Mouse (Mus musculus) lung, embryonic 15.5 days (tissue): Measurements from ENCODE around the gene Arhgap28. TPM values are rescaled to one million over a fixed set of nuclear protein-coding genes. Genes with fewer than 3 reads are reported as not detected.
"Not testable (repeated sequence)": the region's sequence is repeated elsewhere in the genome, so short reads cannot be mapped to it uniquely, and the experiment has no call there.

Experiments used
- ATAC-seq: fragments of 200-750 bp; cut with Nextera tagmentation; 2 replicates; pipeline ENCODE4 v1.8.0; 2017; ENCODE audit warnings: moderate number of reproducible peaks, borderline replicate concordance; ENCODE audit not compliant: low FRiP score, low TSS enrichment; ENCODE audit errors: extremely low read depth
- H3K27ac ChIP-seq: fragments of 300-500 bp; sonication (generic); 2 replicates; pipeline ENCODE4 v1.5.1; 2015; ENCODE audit warnings: moderate library complexity, mild to moderate bottlenecking, inconsistent platforms
- H3K27me3 ChIP-seq: fragments of 300-500 bp; sonication (generic); 2 replicates; pipeline ENCODE4 v1.6.1; 2015; ENCODE audit warnings: inconsistent platforms
- H3K36me3 ChIP-seq: fragments of 300-500 bp; sonication (generic); 2 replicates; pipeline ENCODE4 v1.6.1; 2015; ENCODE audit warnings: inconsistent platforms
- H3K4me1 ChIP-seq: fragments of 300-500 bp; sonication (generic); 2 replicates; pipeline ENCODE4 v1.6.1; 2015; ENCODE audit warnings: inconsistent platforms
- H3K4me2 ChIP-seq: fragments of 300-500 bp; sonication (generic); 2 replicates; pipeline ENCODE4 v1.6.1; 2015; ENCODE audit warnings: inconsistent platforms, mild to moderate bottlenecking, moderate library complexity
- H3K4me3 ChIP-seq: fragments of 300-500 bp; sonication (generic); 2 replicates; pipeline ENCODE4 v1.5.1; 2015; ENCODE audit warnings: mild to moderate bottlenecking, inconsistent platforms
- H3K9ac ChIP-seq: fragments of 300-500 bp; sonication (generic); 2 replicates; pipeline ENCODE4 v1.6.1; 2015; ENCODE audit warnings: inconsistent platforms
- H3K9me3 ChIP-seq: fragments of 300-500 bp; sonication (generic); 2 replicates; pipeline ENCODE4 v1.6.1; 2016; ENCODE audit warnings: inconsistent platforms
- WGBS: fragments of 180-500 bp; shearing (Covaris S2); methylation state at CpG from one replicate; pipeline ENCODE4 v1.1.7; 2015; 5-methylcytosine and 5-hydroxymethylcytosine counted together
- polyA plus RNA-seq: library from polyadenylated mRNA; unstranded; fragments of >200 nt; fragmentation: Nextera tagmentation; extraction: Ambion mirVana; gene quantifications from 2 replicates; pipeline ENCODE4 v1.2.1, GENCODE M21; 2015

Gene Arhgap28
- polyA plus RNA-seq, 1 experiment from 2014 or later = 47.2 TPM

- H3K27me3 ChIP-seq = no peaks in the 10 kb centered on the region
- 81% methylated on average over 3 of the region's 3 CpGs for WGBS
- 0 out of 2 replicates have a peak, but pooled peaks cover 8% of the 10 kb centered on the region for H3K4me1 ChIP-seq
- H3K4me3 ChIP-seq = no peak overlapping the region
- H3K27ac ChIP-seq = no peak overlapping the region
- no peak overlapping the region for H3K4me2 ChIP-seq
- peaks cover 43% of the 10 kb centered on the region for H3K36me3 ChIP-seq
- H3K9me3 ChIP-seq = no peaks in the 10 kb centered on the region
- no peak for ATAC-seq
- no peak overlapping the region for H3K9ac ChIP-seq
These were observed 139.0 kb downstream of the Arhgap28 start for GRCm38 (mm10) chr17:67864912-67865311.

GRCm38 (mm10) chr17:67864363-67864762 lies 139.6 kb downstream of the Arhgap28 start:
- H3K27ac ChIP-seq = no peak overlapping the region
- no peak for ATAC-seq
- no peak overlapping the region for H3K4me3 ChIP-seq
- peaks cover 43% of the 10 kb centered on the region for H3K36me3 ChIP-seq
- H3K4me1 ChIP-seq = 0 out of 2 replicates have a peak, but pooled peaks cover 8% of the 10 kb centered on the region
- no peaks in the 10 kb centered on the region for H3K9me3 ChIP-seq
- 82% methylated on average over 10 of the region's 10 CpGs for WGBS
- no peak overlapping the region for H3K4me2 ChIP-seq
- no peaks in the 10 kb centered on the region for H3K27me3 ChIP-seq
- no peak overlapping the region for H3K9ac ChIP-seq

- Histone ChIP-seq H3K27me3 (no peaks in the 10 kb centered on the region), H3K4me1 (0 out of 2 replicates have a peak, but pooled peaks cover 5% of the 10 kb centered on the region), H3K9me3 (no peaks in the 10 kb centered on the region), H3K4me3 (no peak overlapping the region), H3K9ac (no peak overlapping the region), H3K27ac (no peak overlapping the region), H3K4me2 (no peak overlapping the region), H3K36me3 (peaks cover 52% of the 10 kb centered on the region)
- ATAC-seq = peak; percentile 48
- WGBS = 76% methylated on average over 16 of the region's 16 CpGs
These were observed 142.0 kb downstream of the Arhgap28 start for GRCm38 (mm10) chr17:67861744-67862535.

- WGBS = 87% methylated on average over 10 of the region's 10 CpGs
- Histone ChIP-seq H3K9ac (no peak overlapping the region), H3K27ac (no peak overlapping the region), H3K9me3 (no peaks in the 10 kb centered on the region), H3K27me3 (no peaks in the 10 kb centered on the region), H3K36me3 (peaks cover 56% of the 10 kb centered on the region), H3K4me2 (no peak overlapping the region), H3K4me1 (0 out of 2 replicates have a peak, but pooled peaks cover 3% of the 10 kb centered on the region), H3K4me3 (no peak overlapping the region)
- no peak for ATAC-seq
These were observed 142.8 kb downstream of the Arhgap28 start for GRCm38 (mm10) chr17:67861080-67861630.

GRCm38 (mm10) chr17:67841494-67841893 lies 162.4 kb downstream of the Arhgap28 start:
- 93% methylated on average over 2 of the region's 2 CpGs for WGBS

GRCm38 (mm10) chr17:67838948-67839347 lies 165.0 kb downstream of the Arhgap28 start:
- Histone ChIP-seq H3K36me3 (peaks cover 7% of the 10 kb centered on the region), H3K27me3 (no peaks in the 10 kb centered on the region)
- ATAC-seq = no peak

More at GRCm38 (mm10) chr17:67841494-67841893, 162.4 kb downstream of the Arhgap28 start:
- H3K27me3 ChIP-seq, ATAC-seq, H3K4me1 ChIP-seq, H3K4me3 ChIP-seq, H3K9me3 ChIP-seq, H3K9ac ChIP-seq, H3K27ac ChIP-seq, H3K4me2 ChIP-seq: not testable (repeated sequence)
- peaks cover 21% of the 10 kb centered on the region for H3K36me3 ChIP-seq

GRCm38 (mm10) chr17:67837351-67838090 lies 166.4 kb downstream of the Arhgap28 start:
- Histone ChIP-seq H3K4me1 (no peaks in the 10 kb centered on the region), H3K36me3 (no peaks in the 10 kb centered on the region), H3K9me3 (no peaks in the 10 kb centered on the region), H3K4me3 (no peak overlapping the region), H3K27ac (no peak overlapping the region), H3K4me2 (peak overlapping the region; percentile 30; the same call in 1 of the 2 replicates), H3K9ac (no peak overlapping the region), H3K27me3 (no peaks in the 10 kb centered on the region)
- ATAC-seq = peak; percentile 80
- WGBS = 52% methylated on average over 17 of the region's 17 CpGs

More at GRCm38 (mm10) chr17:67838948-67839347, 165.0 kb downstream of the Arhgap28 start:
- Histone ChIP-seq H3K4me2 (no peak overlapping the region), H3K4me1 (no peaks in the 10 kb centered on the region), H3K9me3 (no peaks in the 10 kb centered on the region), H3K27ac (no peak overlapping the region), H3K9ac (no peak overlapping the region), H3K4me3 (no peak overlapping the region)
- 88% methylated on average over 13 of the region's 13 CpGs for WGBS

- Histone ChIP-seq H3K9me3 (no peaks in the 10 kb centered on the region), H3K27me3 (no peaks in the 10 kb centered on the region), H3K4me3 (no peak overlapping the region), H3K9ac (no peak overlapping the region), H3K4me1 (no peaks in the 10 kb centered on the region), H3K36me3 (no peaks in the 10 kb centered on the region), H3K4me2 (no peak overlapping the region), H3K27ac (no peak overlapping the region)
- no peak for ATAC-seq
- 94% methylated on average over 20 of the region's 20 CpGs for WGBS
These were observed 167.6 kb downstream of the Arhgap28 start for GRCm38 (mm10) chr17:67836146-67836895.

GRCm38 (mm10) chr17:67827431-67827830 lies 176.5 kb downstream of the Arhgap28 start:
- H3K36me3 ChIP-seq = no peaks in the 10 kb centered on the region
- no peak overlapping the region for H3K27ac ChIP-seq
- no peak overlapping the region for H3K4me2 ChIP-seq
- no peak for ATAC-seq
- no peak overlapping the region for H3K9ac ChIP-seq
- H3K9me3 ChIP-seq = no peaks in the 10 kb centered on the region
- H3K27me3 ChIP-seq = no peaks in the 10 kb centered on the region
- WGBS = 92% methylated on average over 3 of the region's 3 CpGs
- no peaks in the 10 kb centered on the region for H3K4me1 ChIP-seq
- H3K4me3 ChIP-seq = no peak overlapping the region

GRCm38 (mm10) chr17:67816916-67817315 lies 187.0 kb downstream of the Arhgap28 start:
- Histone ChIP-seq H3K27me3 (no peaks in the 10 kb centered on the region), H3K4me3 (no peak overlapping the region), H3K4me1 (no peaks in the 10 kb centered on the region), H3K4me2 (no peak overlapping the region), H3K9ac (no peak overlapping the region), H3K9me3 (no peaks in the 10 kb centered on the region), H3K27ac (no peak overlapping the region), H3K36me3 (no peaks in the 10 kb centered on the region)
- WGBS = 94% methylated on average over 10 of the region's 10 CpGs
- ATAC-seq = no peak

- Histone ChIP-seq H3K36me3 (no peaks in the 10 kb centered on the region), H3K9ac (no peak overlapping the region), H3K9me3 (no peaks in the 10 kb centered on the region), H3K4me2 (no peak overlapping the region), H3K4me3 (no peak overlapping the region), H3K27ac (no peak overlapping the region), H3K27me3 (no peaks in the 10 kb centered on the region), H3K4me1 (no peaks in the 10 kb centered on the region)
- no peak for ATAC-seq
- 94% methylated on average over 11 of the region's 11 CpGs for WGBS
These were observed 188.2 kb downstream of the Arhgap28 start for GRCm38 (mm10) chr17:67815720-67816119.
